Mouse (Mus musculus) ES-Bruce4 (cell line): ENCODE data around the gene Foxa1.

Experiments used
- CTCF ChIP-seq: IDR thresholded peaks from one replicate; pipeline ENCODE4 v1.8.1; 2011; ENCODE audit warnings: low read depth, low read length
- EP300 ChIP-seq: IDR thresholded peaks from 2 replicates; pipeline ENCODE4 v1.6.1; 2011; ENCODE audit warnings: low read depth, low read length; ENCODE audit not compliant: insufficient read depth
- POLR2A ChIP-seq: IDR thresholded peaks from one replicate; pipeline ENCODE4 v1.8.1; 2011; ENCODE audit warnings: low read length; ENCODE audit not compliant: insufficient read depth

- TF ChIP-seq POLR2A = no peak
- no peak for TF ChIP-seq CTCF
- no peak for TF ChIP-seq EP300
Observed at GRCm38 (mm10) chr12:57554091-57554490, 7.4 kb upstream of the Foxa1 start.
